Mouse (Mus musculus) forebrain, postnatal 0 days (tissue): ENCODE results near the gene Dbndd1. TPM values are rescaled to one million over a fixed set of nuclear protein-coding genes. Genes with fewer than 3 reads are reported as not detected.

Experiments used
- ATAC-seq: fragments of 200-750 bp; cut with Nextera tagmentation; 2 replicates; pipeline ENCODE4 v1.8.0; 2017; ENCODE audit warnings: mild to moderate bottlenecking, moderate library complexity
- DNase-seq: peaks from one replicate; pipeline ENCODE4 v3.0.0-alpha.2; 2015
- H3K27ac ChIP-seq: fragments of 300-500 bp; sonication (generic); 2 replicates; pipeline ENCODE4 v1.5.1; 2014; ENCODE audit warnings: low read depth, mild to moderate bottlenecking, antibody characterized with exemption, low read length, moderate library complexity, mixed read lengths
- H3K27me3 ChIP-seq: fragments of 300-500 bp; sonication (generic); 2 replicates; pipeline ENCODE4 v1.6.1; 2014; ENCODE audit warnings: mild to moderate bottlenecking, low read length, mixed read lengths; ENCODE audit not compliant: insufficient read depth
- H3K36me3 ChIP-seq: fragments of 300-500 bp; sonication (generic); 2 replicates; pipeline ENCODE4 v1.6.1; 2014; ENCODE audit warnings: mild to moderate bottlenecking, moderate library complexity; ENCODE audit not compliant: insufficient read depth
- H3K4me1 ChIP-seq: fragments of 300-500 bp; sonication (generic); 2 replicates; pipeline ENCODE4 v1.6.1; 2014; ENCODE audit warnings: antibody characterized with exemption; ENCODE audit not compliant: insufficient read depth
- H3K4me2 ChIP-seq: fragments of 300-500 bp; sonication (generic); 2 replicates; pipeline ENCODE4 v1.6.1; 2014; ENCODE audit warnings: low read depth, mild to moderate bottlenecking, moderate library complexity
- H3K4me3 ChIP-seq: fragments of 300-500 bp; sonication (generic); 2 replicates; pipeline ENCODE4 v1.5.1; 2014; ENCODE audit warnings: low read depth, low read length, mixed read lengths
- H3K9ac ChIP-seq: fragments of 300-500 bp; sonication (generic); 2 replicates; pipeline ENCODE4 v1.6.1; 2014; ENCODE audit warnings: mild to moderate bottlenecking
- H3K9me3 ChIP-seq: fragments of 300-500 bp; sonication (generic); 2 replicates; pipeline ENCODE4 v1.6.1; 2016; ENCODE audit warnings: low read length
- CTCF ChIP-seq: sonication (generic); IDR thresholded peaks from 2 replicates; pipeline ENCODE4 v1.5.1; 2016; ENCODE audit warnings: antibody characterized with exemption, control low read depth, low read depth
- WGBS: fragments of 180-500 bp; shearing (Covaris S2); extraction: QIAGEN DNeasy Blood & Tissue Kit; methylation state at CpG from one replicate; pipeline ENCODE4 v1.1.7; 2014; 5-methylcytosine and 5-hydroxymethylcytosine counted together
- polyA plus RNA-seq: library from polyadenylated mRNA; unstranded; fragments of >200 nt; fragmentation: Nextera tagmentation; extraction: Ambion mirVana; gene quantifications from 2 replicates; pipeline ENCODE4 v1.2.1, GENCODE M21; 2015
- total RNA-seq: library from RNA; depleted of rRNA; stranded (reverse); fragments of >200 nt; gene quantifications from 2 replicates; pipeline ENCODE4 v1.2.3, GENCODE M21; 2014

The Dbndd1 gene
- total and polyA plus RNA-seq, 2 experiments from 2014 or later = 69.5 to 70.8 TPM

GRCm38 (mm10) chr8:123518667-123519066 is 3.4 kb upstream of the Dbndd1 start, which contains the start of gene Gas8:
Gas8 (plus strand) TSS chr8:123518834.
- Histone ChIP-seq H3K4me3 (peak within 1 kb of the TSS; percentile 80), H3K27ac (peak within 1 kb of the TSS; percentile 57; the same call in 1 of the 2 replicates), H3K27me3 (no peaks in the 10 kb centered on the region), H3K4me2 (peak within 1 kb of the TSS; percentile 93), H3K4me1 (peaks cover 11% of the 10 kb centered on the region), H3K9ac (peak within 1 kb of the TSS; percentile 91), H3K36me3 (peaks cover 28% of the 10 kb centered on the region), H3K9me3 (no peaks in the 10 kb centered on the region)
- peak; percentile 43; the same call in 1 of the 2 replicates for TF ChIP-seq CTCF
- ATAC-seq = peak; percentile 95
- under 1% methylated on average over 20 of the region's 20 CpGs for WGBS
- DNase-seq = peak; percentile 95

DNA sequence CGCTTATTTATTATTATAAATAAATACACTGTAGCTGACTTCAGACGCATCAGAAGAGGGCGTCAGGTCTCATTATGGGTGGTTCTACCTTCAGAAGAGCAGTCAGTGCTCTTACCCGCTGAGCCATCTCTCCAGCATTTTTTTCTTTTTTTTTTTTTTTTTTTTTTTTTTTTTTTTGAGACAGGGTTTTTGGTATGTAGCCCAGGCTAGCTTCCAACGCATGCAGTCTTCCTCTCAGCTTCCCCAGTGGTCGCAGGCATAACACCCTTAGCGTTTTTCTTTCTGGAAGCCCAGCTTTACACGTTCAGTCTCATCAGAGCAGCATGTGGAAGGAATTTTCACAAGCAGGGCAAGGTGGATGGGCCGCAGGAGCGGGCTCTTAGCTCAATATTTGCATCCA is 2.9 kb upstream of the Dbndd1 start:
- Histone ChIP-seq H3K4me3 (peak overlapping the region; percentile 80), H3K36me3 (peaks cover 23% of the 10 kb centered on the region), H3K9ac (no peak overlapping the region; the same call in 1 of the 2 replicates), H3K4me2 (peak overlapping the region; percentile 93), H3K27ac (no peak overlapping the region), H3K4me1 (peaks cover 15% of the 10 kb centered on the region), H3K9me3 (no peaks in the 10 kb centered on the region), H3K27me3 (no peaks in the 10 kb centered on the region)
- 32% methylated on average over 10 of the region's 10 CpGs for WGBS
- DNase-seq (no peak), ATAC-seq (peak; percentile 3)
- no peak for TF ChIP-seq CTCF

- Histone ChIP-seq H3K4me3 (no peak overlapping the region), H3K27ac (no peak overlapping the region), H3K9me3 (no peaks in the 10 kb centered on the region), H3K27me3 (no peaks in the 10 kb centered on the region), H3K9ac (no peak overlapping the region), H3K4me2 (no peak overlapping the region), H3K36me3 (0 out of 2 replicates have a peak, but pooled peaks cover 10% of the 10 kb centered on the region), H3K4me1 (peaks cover 19% of the 10 kb centered on the region)
- ATAC-seq (no peak), DNase-seq (no peak)
- TF ChIP-seq CTCF = no peak
- 25% methylated on average over 2 of the region's 2 CpGs for whole genome bisulfite sequencing
Observed at GRCm38 (mm10) chr8:123516596-123516995, 1.3 kb upstream of the Dbndd1 start.

GRCm38 (mm10) chr8:123515540-123515897 is 256 bp upstream of the Dbndd1 start:
- Histone ChIP-seq H3K36me3 (0 out of 2 replicates have a peak, but pooled peaks cover 3% of the 10 kb centered on the region), H3K9me3 (no peaks in the 10 kb centered on the region), H3K27me3 (no peaks in the 10 kb centered on the region), H3K4me3 (peak overlapping the region; percentile 88), H3K9ac (peak overlapping the region; percentile 93; the same call in 1 of the 2 replicates), H3K27ac (peak overlapping the region; percentile 64), H3K4me1 (peaks cover 19% of the 10 kb centered on the region), H3K4me2 (peak overlapping the region; percentile 74)
- TF ChIP-seq CTCF = no peak
- no peak for ATAC-seq
- 2% methylated on average over 11 of the region's 11 CpGs for WGBS
- peak; percentile 70 for DNase-seq

- Histone ChIP-seq H3K4me2 (peak overlapping the region; percentile 74), H3K36me3 (peaks cover 6% of the 10 kb centered on the region), H3K4me3 (peak overlapping the region; percentile 88), H3K9me3 (no peaks in the 10 kb centered on the region), H3K27ac (peak overlapping the region; percentile 94), H3K9ac (peak overlapping the region; percentile 93), H3K27me3 (no peaks in the 10 kb centered on the region), H3K4me1 (peaks cover 14% of the 10 kb centered on the region)
- no peak for TF ChIP-seq CTCF
- WGBS = 2% methylated on average over 9 of the region's 9 CpGs
- peak; percentile 54 for DNase-seq
- no peak for ATAC-seq
Observed at GRCm38 (mm10) chr8:123514136-123514535, 1.1 kb downstream of the Dbndd1 start.

- DNase-seq (no peak), ATAC-seq (no peak)
- no peak overlapping the region for H3K4me2 ChIP-seq
- H3K27me3 ChIP-seq = no peaks in the 10 kb centered on the region
- peaks cover 9% of the 10 kb centered on the region; the same call in 1 of the 2 replicates for H3K4me1 ChIP-seq
- no peak overlapping the region for H3K9ac ChIP-seq
- TF ChIP-seq CTCF = no peak
- no peak overlapping the region for H3K27ac ChIP-seq
- no peaks in the 10 kb centered on the region for H3K9me3 ChIP-seq
- H3K4me3 ChIP-seq = no peak overlapping the region
- 85% methylated on average over 5 of the region's 5 CpGs for WGBS
- peaks cover 39% of the 10 kb centered on the region for H3K36me3 ChIP-seq
Observed at GRCm38 (mm10) chr8:123510819-123511218, 4.4 kb downstream of the Dbndd1 start.

DNA sequence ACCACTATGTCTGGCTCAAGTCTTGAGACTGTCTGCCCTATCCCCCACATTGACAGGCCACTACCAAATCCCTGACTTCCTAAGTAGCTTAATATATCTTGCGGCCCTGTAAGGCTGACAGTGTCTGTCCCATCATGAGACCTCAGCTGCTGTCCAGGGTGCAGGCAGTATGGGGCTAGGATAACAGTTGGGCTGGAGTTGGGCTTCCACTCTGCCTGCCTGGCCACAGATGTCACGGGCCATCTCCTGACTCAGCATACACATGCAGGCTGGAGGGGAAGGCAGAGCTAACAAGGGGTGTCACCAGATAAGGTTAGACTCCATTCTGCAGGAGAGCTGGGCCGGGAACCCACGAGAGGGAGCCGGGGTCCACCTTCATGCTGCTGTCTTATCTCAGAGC is 8.1 kb downstream of the Dbndd1 start:
- DNase-seq (no peak), ATAC-seq (no peak)
- Histone ChIP-seq H3K4me3 (no peak overlapping the region), H3K9me3 (no peaks in the 10 kb centered on the region), H3K4me2 (no peak overlapping the region), H3K27me3 (no peaks in the 10 kb centered on the region), H3K9ac (no peak overlapping the region), H3K27ac (no peak overlapping the region), H3K4me1 (no peaks in the 10 kb centered on the region), H3K36me3 (peaks cover 76% of the 10 kb centered on the region)
- no peak for TF ChIP-seq CTCF
- 94% methylated on average over 5 of the region's 5 CpGs for WGBS
